Mouse (Mus musculus) megakaryocyte-erythroid progenitor cell, adult 5-6 weeks (primary cell): ENCODE data around the gene Rragb. TPM values are rescaled to one million over a fixed set of nuclear protein-coding genes. Genes with fewer than 3 reads are reported as not detected.

Experiments used
- ATAC-seq: replicated peaks from 2 replicates; pipeline ENCODE4 v1.8.0; 2016; ENCODE audit warnings: mild to moderate bottlenecking, inconsistent platforms; ENCODE audit not compliant: severe bottlenecking, poor library complexity, low FRiP score, low TSS enrichment
- total RNA-seq, 2 experiments: library from RNA; stranded (forward) in 1 of 2; stranded (reverse) in 1 of 2; fragments of 200-1000, 215-1000 nt in 1 of 2; fragments of >200 nt in 1 of 2; fragmentation: Nextera tagmentation in 1 of 2; gene quantifications; 2 replicates each; pipeline ENCODE4 v1.2.3; 2014 to 2017

Gene Rragb
- total RNA-seq (2014; fragmentation: Nextera tagmentation) (5.7 and 6.8 TPM in 2 replicates), total RNA-seq (2017) (3.3 and 9.1 TPM in 2 replicates)

GRCm38 (mm10) chrX:153139734-153140515, at the start of gene Rragb:
Gene Rragb (plus strand): TSS chrX:153139981.
- peak; percentile 99 for ATAC-seq

GRCm38 (mm10) chrX:153118486-153118885, 21.3 kb upstream of the Rragb start, which contains the start of gene Foxr2:
Gene Foxr2 (plus strand): TSS chrX:153118786.
- ATAC-seq, result no peak

- ATAC-seq, result no peak
Measured at GRCm38 (mm10) chrX:153119013-153119412, 20.8 kb upstream of the Rragb start.

GRCm38 (mm10) chrX:153142656-153143055, 2.9 kb downstream of the Rragb start:
- ATAC-seq, result no peak

GRCm38 (mm10) chrX:153151766-153152165, 12.0 kb downstream of the Rragb start:
- ATAC-seq, result no peak

GRCm38 (mm10) chrX:153155322-153155721, 15.5 kb downstream of the Rragb start:
- peak; percentile 82 for ATAC-seq

GRCm38 (mm10) chrX:153174786-153175185, 35.0 kb downstream of the Rragb start:
- ATAC-seq, result no peak

GRCm38 (mm10) chrX:153182221-153182620, 42.4 kb downstream of the Rragb start:
- ATAC-seq, result no peak

- ATAC-seq, result peak; percentile 57; the same call in 1 of the 2 replicates
Measured at GRCm38 (mm10) chrX:153199185-153199584, 59.4 kb downstream of the Rragb start.

GRCm38 (mm10) chrX:153211101-153211500, 71.3 kb downstream of the Rragb start:
- no peak for ATAC-seq

Other genes starting within 250 kb of the Rragb start
- gene Usp51, start 133.5 kb upstream of the Rragb start, total RNA-seq (2014; fragmentation: Nextera tagmentation), result 0.42 and 1.1 TPM in 2 replicates
- gene Usp51, start 133.5 kb upstream of the Rragb start, total RNA-seq (2017), result 0.57 and 2.0 TPM in 2 replicates
- gene Mageh1, start 102.4 kb upstream of the Rragb start, total RNA-seq (2014; fragmentation: Nextera tagmentation), result 0.98 TPM in 1 of 2 replicates, not detected in the other
- 1.3 and 3.9 TPM in 2 replicates for gene Mageh1, start 102.4 kb upstream of the Rragb start, total RNA-seq (2017)
- not detected in 2 replicates for gene Foxr2, start 21.2 kb upstream of the Rragb start, total RNA-seq (2014; fragmentation: Nextera tagmentation)
- not detected in 2 replicates for gene Foxr2, start 21.2 kb upstream of the Rragb start, total RNA-seq (2017)
- 1.3 and 2.4 TPM in 2 replicates for gene Klf8, start 97.5 kb downstream of the Rragb start, total RNA-seq (2014; fragmentation: Nextera tagmentation)
- 0.75 and 2.8 TPM in 2 replicates for gene Klf8, start 97.5 kb downstream of the Rragb start, total RNA-seq (2017)